Mouse (Mus musculus): ENCODE measurements around the gene Scgb2b11. TPM values are rescaled to one million over a fixed set of nuclear protein-coding genes. Genes with fewer than 3 reads are reported as not detected.
"Not testable (repeated sequence)": the region's sequence is repeated elsewhere in the genome, so short reads cannot be mapped to it uniquely, and the experiment has no call there.

The Scgb2b11 gene
- total RNA-seq (2014; fragmentation: Nextera tagmentation) (not detected in 2 replicates), total RNA-seq (2017) (not detected in 2 replicates)

DNA sequence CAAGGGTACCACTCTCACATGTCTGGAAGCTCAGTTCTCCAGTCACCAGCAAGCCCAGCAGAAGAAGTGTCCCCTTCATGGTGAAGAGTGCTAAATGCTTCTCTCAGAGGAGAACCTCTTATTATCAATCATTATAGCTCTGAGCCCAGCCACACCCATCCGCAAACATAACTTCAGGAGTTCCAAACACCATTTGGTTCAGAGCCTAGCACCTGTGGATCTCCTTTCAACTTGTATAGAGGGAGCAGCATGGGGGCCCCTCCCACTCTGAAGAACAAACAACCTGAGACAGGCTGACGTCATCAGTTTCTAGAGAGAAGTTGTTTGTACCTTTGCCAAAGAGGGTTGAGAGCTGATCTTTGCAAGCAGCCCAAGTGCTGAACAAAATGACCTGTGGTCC, at the start of gene Scgb2b11:
Gene Scgb2b11 (minus strand): TSS at position 101 of the 400 bp plus-strand sequence.
- not testable (repeated sequence) for ATAC-seq (replicated peaks; ENCODE audit: low FRiP score, low TSS enrichment, poor library complexity, severe bottlenecking)

DNA sequence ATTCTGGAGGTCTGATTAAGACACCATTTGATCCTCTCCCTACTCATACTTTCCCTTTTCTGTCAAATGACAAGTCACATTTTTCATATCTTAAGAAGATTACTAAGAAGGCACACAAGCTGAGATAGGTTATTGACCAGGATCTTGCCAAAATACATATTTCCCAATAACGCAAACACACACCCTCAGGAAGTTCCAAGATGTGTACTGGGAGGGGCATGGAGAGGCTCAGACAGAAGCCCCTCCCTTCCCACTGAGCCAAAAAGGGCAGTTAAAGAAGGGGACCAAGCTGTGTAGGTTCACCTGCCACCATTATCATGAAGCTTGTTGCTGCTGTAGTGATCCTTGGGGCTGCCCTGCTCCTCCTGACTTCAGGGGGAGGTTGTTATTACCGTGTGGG, 11.6 kb upstream of the Scgb2b11 start, which contains the start of gene Scgb1b11:
Gene Scgb1b11 (plus strand): TSS at position 301 of the 400 bp plus-strand sequence.
- not testable (repeated sequence) for ATAC-seq (replicated peaks; ENCODE audit: low FRiP score, low TSS enrichment, poor library complexity, severe bottlenecking)

Other genes starting within 250 kb of the Scgb2b11 start
- not detected in 2 replicates for gene Scgb1b10, start 110.3 kb downstream of the Scgb2b11 start, total RNA-seq (2014; fragmentation: Nextera tagmentation)
- gene Scgb1b10, start 110.3 kb downstream of the Scgb2b11 start, total RNA-seq (2017): not detected in 2 replicates
- gene Scgb1b11, start 11.7 kb upstream of the Scgb2b11 start, total RNA-seq (2014; fragmentation: Nextera tagmentation): not detected in 2 replicates
- not detected in 2 replicates for gene Scgb1b11, start 11.7 kb upstream of the Scgb2b11 start, total RNA-seq (2017)
- not detected in 2 replicates for gene Scgb2b12, start 116.1 kb upstream of the Scgb2b11 start, total RNA-seq (2014; fragmentation: Nextera tagmentation)
- not detected in 2 replicates for gene Scgb2b12, start 116.1 kb upstream of the Scgb2b11 start, total RNA-seq (2017)
- not detected in 2 replicates for gene Scgb1b12, start 123.0 kb upstream of the Scgb2b11 start, total RNA-seq (2014; fragmentation: Nextera tagmentation)
- not detected in 2 replicates for gene Scgb1b12, start 123.0 kb upstream of the Scgb2b11 start, total RNA-seq (2017)
- not detected in 2 replicates for gene Scgb1b29, start 230.4 kb upstream of the Scgb2b11 start, total RNA-seq (2014; fragmentation: Nextera tagmentation)
- gene Scgb1b29, start 230.4 kb upstream of the Scgb2b11 start, total RNA-seq (2017): not detected in 2 replicates

Data from megakaryocyte-erythroid progenitor cell, adult 5-6 weeks (primary cell).